Mouse (Mus musculus): ENCODE data around the gene Dock8. TPM values are rescaled to one million over a fixed set of nuclear protein-coding genes. Genes with fewer than 3 reads are reported as not detected.

Dock8 gene
- polyA plus RNA-seq, 2 experiments = 4.8 to 8.3 TPM

DNA sequence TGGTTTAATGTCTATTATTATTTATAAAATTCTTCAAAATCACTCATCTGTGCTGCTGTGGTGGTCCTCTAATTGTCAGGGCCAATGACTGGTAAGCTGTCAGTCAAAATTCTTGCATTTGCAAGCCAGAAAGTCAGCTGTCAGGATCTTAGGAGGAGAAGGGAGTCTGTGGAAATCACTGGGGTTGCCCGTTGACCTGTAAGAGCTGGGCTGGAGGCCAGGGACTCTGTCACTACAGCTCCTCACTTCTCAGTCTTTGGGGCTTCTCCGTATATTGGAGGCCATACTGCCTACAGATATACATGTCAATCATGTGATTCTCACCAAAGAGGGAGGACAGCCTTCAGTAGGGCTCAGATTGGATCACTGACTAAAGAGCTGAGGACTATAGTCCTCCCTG lies 221.3 kb downstream of the Dock8 start:
- Histone ChIP-seq H3K9me3 (ENCODE audit: control insufficient read depth, low read length) (no peaks in the 10 kb centered on the region), H3K9ac (ENCODE audit: low read depth, low read length, severe bottlenecking) (no peak overlapping the region), H3K4me1 (ENCODE audit: control insufficient read depth, insufficient read depth, low read length) (no peaks in the 10 kb centered on the region), H3K27ac (replicated peaks; ENCODE audit: low read depth, low read length) (no peak overlapping the region), H3K27me3 (ENCODE audit: control insufficient read depth, insufficient read depth, low read length) (no peaks in the 10 kb centered on the region), H3K4me2 (replicated peaks; ENCODE audit: low read depth, low read length, severe bottlenecking) (no peak overlapping the region), H3K36me3 (ENCODE audit: control insufficient read depth, insufficient read depth, low read length) (no peaks in the 10 kb centered on the region), H3K4me3 (replicated peaks; ENCODE audit: low read length) (no peak overlapping the region)
- ATAC-seq (ENCODE audit: low FRiP score, low read depth) (no peak), DNase-seq (ENCODE audit: low spot score) (no peak)
- 86% methylated on average over 2 of the region's 2 CpGs for WGBS
- no peak for TF ChIP-seq POLR2A (IDR thresholded peaks at IDR 0.05; ENCODE audit: borderline replicate concordance, extremely low read depth, insufficient read depth, insufficient read length)

DNA sequence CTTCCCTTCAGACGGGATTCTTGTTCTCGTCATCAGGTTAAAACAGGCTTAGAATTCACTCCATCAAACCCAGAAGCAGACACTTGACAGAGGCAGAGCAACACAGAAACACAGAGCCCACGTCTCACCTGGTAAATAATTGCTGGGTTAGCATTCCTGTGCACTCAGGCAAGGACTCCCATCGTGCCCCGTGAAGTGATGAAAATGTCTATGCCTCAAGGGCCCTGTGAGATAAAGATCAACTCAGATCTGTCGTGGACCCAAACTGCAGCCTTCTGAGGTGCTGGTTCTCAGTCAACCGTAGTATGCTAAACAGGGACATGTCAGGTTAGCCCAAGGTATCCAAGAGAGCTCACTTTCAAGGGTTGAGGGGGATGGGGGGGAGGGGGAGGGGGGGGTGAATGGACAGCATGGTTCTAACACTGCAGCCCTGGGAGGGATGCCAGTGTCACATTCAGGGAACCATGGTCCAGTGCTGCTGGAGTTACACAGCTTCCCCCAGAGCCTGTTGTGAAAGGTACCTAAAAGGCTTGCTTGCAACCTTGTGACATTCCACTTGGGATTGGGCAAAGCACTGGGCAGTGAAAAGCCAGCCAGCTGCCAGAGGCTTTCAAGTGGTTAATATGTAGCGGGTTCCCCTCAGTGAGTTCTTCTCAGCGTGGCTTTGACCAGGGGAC lies 222.8 kb downstream of the Dock8 start:
- Histone ChIP-seq H3K9me3 (ENCODE audit: control insufficient read depth, low read length) (no peaks in the 10 kb centered on the region), H3K27me3 (ENCODE audit: control insufficient read depth, insufficient read depth, low read length) (no peaks in the 10 kb centered on the region), H3K4me2 (replicated peaks; ENCODE audit: low read depth, low read length, severe bottlenecking) (no peak overlapping the region), H3K4me3 (replicated peaks; ENCODE audit: low read length) (no peak overlapping the region), H3K27ac (replicated peaks; ENCODE audit: low read depth, low read length) (no peak overlapping the region), H3K36me3 (ENCODE audit: control insufficient read depth, insufficient read depth, low read length) (no peaks in the 10 kb centered on the region), H3K4me1 (ENCODE audit: control insufficient read depth, insufficient read depth, low read length) (no peaks in the 10 kb centered on the region), H3K9ac (ENCODE audit: low read depth, low read length, severe bottlenecking) (no peak overlapping the region)
- no peak for TF ChIP-seq POLR2A (IDR thresholded peaks at IDR 0.05; ENCODE audit: borderline replicate concordance, extremely low read depth, insufficient read depth, insufficient read length)
- ATAC-seq (ENCODE audit: low FRiP score, low read depth) = no peak
- WGBS = 55% methylated on average over 9 of the region's 9 CpGs
- no peak for DNase-seq (ENCODE audit: low spot score)

DNA sequence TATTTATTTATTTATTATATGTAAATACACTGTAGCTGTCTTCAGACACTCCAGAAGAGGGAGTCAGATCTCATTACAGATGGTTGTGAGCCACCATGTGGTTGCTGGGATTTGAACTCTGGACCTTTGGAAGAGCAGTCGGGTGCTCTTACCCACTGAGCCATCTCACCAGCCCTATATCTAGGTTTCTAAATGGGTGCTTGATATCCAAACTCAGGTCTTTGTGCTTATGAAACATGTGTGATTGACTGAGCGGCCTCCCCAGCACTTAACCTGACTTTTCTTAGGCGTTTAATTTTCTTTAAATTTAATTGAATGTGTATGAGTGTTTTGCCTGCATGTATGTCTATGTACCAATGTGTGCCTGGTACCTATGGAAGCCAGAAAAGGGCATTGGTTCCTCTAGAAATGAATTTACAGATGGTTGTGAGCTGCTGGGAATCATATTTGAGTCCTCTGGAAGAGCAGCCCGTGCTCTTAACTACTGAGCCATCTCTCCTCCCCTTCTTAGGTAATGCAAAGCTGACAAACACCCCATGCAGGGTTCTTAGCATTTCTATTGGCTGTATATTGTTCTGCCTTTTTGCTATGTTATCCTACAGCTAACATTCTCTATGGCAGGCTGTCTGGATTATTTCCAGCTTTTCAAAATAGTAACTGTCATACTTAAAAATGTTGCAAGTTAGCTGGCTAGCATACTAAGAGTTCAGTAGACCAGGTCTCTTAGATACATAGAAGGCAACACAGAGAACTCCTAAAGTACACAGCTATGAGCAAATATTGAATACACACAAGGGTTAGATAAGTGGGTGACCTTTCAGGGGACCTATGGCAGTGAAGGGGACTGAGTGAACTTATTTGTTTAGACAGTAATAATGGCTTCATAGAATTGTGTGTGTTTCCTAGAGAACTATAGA lies 231.0 kb downstream of the Dock8 start:
- DNase-seq (ENCODE audit: low spot score) (no peak), ATAC-seq (ENCODE audit: low FRiP score, low read depth) (no peak)
- Histone ChIP-seq H3K4me3 (replicated peaks; ENCODE audit: low read length) (no peak overlapping the region), H3K4me1 (ENCODE audit: control insufficient read depth, insufficient read depth, low read length) (no peaks in the 10 kb centered on the region), H3K9ac (ENCODE audit: low read depth, low read length, severe bottlenecking) (no peak overlapping the region), H3K4me2 (replicated peaks; ENCODE audit: low read depth, low read length, severe bottlenecking) (no peak overlapping the region), H3K9me3 (ENCODE audit: control insufficient read depth, low read length) (no peaks in the 10 kb centered on the region), H3K27ac (replicated peaks; ENCODE audit: low read depth, low read length) (no peak overlapping the region), H3K36me3 (ENCODE audit: control insufficient read depth, insufficient read depth, low read length) (no peaks in the 10 kb centered on the region), H3K27me3 (ENCODE audit: control insufficient read depth, insufficient read depth, low read length) (no peaks in the 10 kb centered on the region)
- TF ChIP-seq POLR2A (IDR thresholded peaks at IDR 0.05; ENCODE audit: borderline replicate concordance, extremely low read depth, insufficient read depth, insufficient read length) = no peak
- WGBS = 81% methylated on average over 4 of the region's 4 CpGs

DNA sequence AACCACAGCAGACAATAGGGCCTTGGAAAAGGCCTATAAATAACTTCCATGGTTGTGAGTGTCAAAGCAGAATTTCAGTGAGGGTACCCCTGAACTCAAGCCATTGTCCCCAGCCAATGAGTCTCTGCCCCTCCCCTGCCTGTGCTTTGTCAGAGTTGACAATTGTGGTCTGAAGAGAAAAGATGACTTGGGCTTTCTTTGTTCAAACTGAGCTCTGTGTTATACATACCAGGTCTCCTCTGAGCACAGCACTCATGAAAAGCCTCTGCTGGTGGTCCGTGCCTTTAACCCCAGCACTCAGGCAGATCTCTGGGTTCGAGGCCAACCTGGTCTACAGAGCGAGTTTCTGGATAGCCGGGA lies 231.6 kb downstream of the Dock8 start:
- 82% methylated on average over 4 of the region's 4 CpGs for WGBS
- DNase-seq (ENCODE audit: low spot score) (no peak), ATAC-seq (ENCODE audit: low FRiP score, low read depth) (no peak)
- no peak overlapping the region for H3K4me3 ChIP-seq (replicated peaks; ENCODE audit: low read length)
- H3K27me3 ChIP-seq (ENCODE audit: control insufficient read depth, insufficient read depth, low read length) = no peaks in the 10 kb centered on the region
- H3K9ac ChIP-seq (ENCODE audit: low read depth, low read length, severe bottlenecking) = no peak overlapping the region
- H3K36me3 ChIP-seq (ENCODE audit: control insufficient read depth, insufficient read depth, low read length) = no peaks in the 10 kb centered on the region
- no peak overlapping the region for H3K27ac ChIP-seq (replicated peaks; ENCODE audit: low read depth, low read length)
- no peak overlapping the region for H3K4me2 ChIP-seq (replicated peaks; ENCODE audit: low read depth, low read length, severe bottlenecking)
- H3K9me3 ChIP-seq (ENCODE audit: control insufficient read depth, low read length) = no peaks in the 10 kb centered on the region
- H3K4me1 ChIP-seq (ENCODE audit: control insufficient read depth, insufficient read depth, low read length) = no peaks in the 10 kb centered on the region
- TF ChIP-seq POLR2A (IDR thresholded peaks at IDR 0.05; ENCODE audit: borderline replicate concordance, extremely low read depth, insufficient read depth, insufficient read length) = no peak

DNA sequence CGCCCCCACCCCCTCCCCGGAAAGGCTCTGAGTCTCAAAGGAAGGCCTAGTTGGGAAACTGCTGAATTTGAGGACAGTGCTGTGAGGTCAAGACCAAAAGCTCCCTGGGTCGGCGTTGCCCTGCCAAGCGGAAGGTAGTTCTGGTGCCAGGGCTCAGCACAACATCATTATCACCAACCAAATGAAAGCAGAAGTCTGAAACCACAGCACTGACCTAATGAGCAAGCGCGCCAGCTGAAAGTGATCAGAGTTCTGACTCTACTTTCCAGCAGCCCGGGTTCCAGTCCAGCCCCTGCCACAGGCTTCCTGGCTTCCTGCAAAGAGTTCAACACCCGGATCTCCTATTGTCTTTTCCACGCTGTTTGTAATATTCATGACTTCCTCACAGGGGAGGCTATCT lies 232.7 kb downstream of the Dock8 start:
- Histone ChIP-seq H3K9me3 (ENCODE audit: control insufficient read depth, low read length) (no peaks in the 10 kb centered on the region), H3K4me2 (replicated peaks; ENCODE audit: low read depth, low read length, severe bottlenecking) (no peak overlapping the region), H3K36me3 (ENCODE audit: control insufficient read depth, insufficient read depth, low read length) (no peaks in the 10 kb centered on the region), H3K27ac (replicated peaks; ENCODE audit: low read depth, low read length) (no peak overlapping the region), H3K4me1 (ENCODE audit: control insufficient read depth, insufficient read depth, low read length) (no peaks in the 10 kb centered on the region; the same call in 1 of the 2 replicates), H3K4me3 (replicated peaks; ENCODE audit: low read length) (no peak overlapping the region), H3K27me3 (ENCODE audit: control insufficient read depth, insufficient read depth, low read length) (no peaks in the 10 kb centered on the region), H3K9ac (ENCODE audit: low read depth, low read length, severe bottlenecking) (no peak overlapping the region)
- ATAC-seq (ENCODE audit: low FRiP score, low read depth) (no peak), DNase-seq (ENCODE audit: low spot score) (no peak)
- TF ChIP-seq POLR2A (IDR thresholded peaks at IDR 0.05; ENCODE audit: borderline replicate concordance, extremely low read depth, insufficient read depth, insufficient read length) = no peak
- whole genome bisulfite sequencing = 54% methylated on average over 10 of the region's 10 CpGs
